Mouse (Mus musculus) kidney, embryonic 16.5 days (tissue): ENCODE data around the gene Farsa. TPM values are rescaled to one million over a fixed set of nuclear protein-coding genes. Genes with fewer than 3 reads are reported as not detected.

ENCODE experiments used
- ATAC-seq: fragments of 200-750 bp; cut with Nextera tagmentation; 2 replicates; pipeline ENCODE4 v1.8.0; 2017; ENCODE audit warnings: moderate TSS enrichment; ENCODE audit not compliant: low FRiP score, low TSS enrichment
- H3K27ac ChIP-seq: fragments of 300-500 bp; sonication (generic); 2 replicates; pipeline ENCODE4 v1.5.1; 2014; ENCODE audit warnings: low read length
- H3K27me3 ChIP-seq: fragments of 300-500 bp; sonication (generic); 2 replicates; pipeline ENCODE4 v1.6.1; 2014; ENCODE audit warnings: low read length, control low read depth, mixed read lengths; ENCODE audit not compliant: insufficient read depth
- H3K36me3 ChIP-seq: fragments of 300-500 bp; sonication (generic); 2 replicates; pipeline ENCODE4 v1.6.1; 2014; ENCODE audit warnings: low read length, control low read depth, mixed read lengths; ENCODE audit not compliant: insufficient read depth
- H3K4me1 ChIP-seq: fragments of 300-500 bp; sonication (generic); 2 replicates; pipeline ENCODE4 v1.6.1; 2014; ENCODE audit warnings: low read length, control low read depth, mixed read lengths; ENCODE audit not compliant: insufficient read depth
- H3K4me2 ChIP-seq: fragments of 300-500 bp; sonication (generic); replicated peaks from 2 replicates; pipeline ENCODE4 v1.6.1; 2014; ENCODE audit warnings: low read depth, low read length
- H3K4me3 ChIP-seq: fragments of 300-500 bp; sonication (generic); 2 replicates; pipeline ENCODE4 v1.5.1; 2014; ENCODE audit warnings: mild to moderate bottlenecking, low read length
- H3K9ac ChIP-seq: fragments of 300-500 bp; sonication (generic); replicated peaks from 2 replicates; pipeline ENCODE4 v1.6.1; 2014; ENCODE audit warnings: low read length
- H3K9me3 ChIP-seq: fragments of 300-500 bp; sonication (generic); 2 replicates; pipeline ENCODE4 v1.6.1; 2016; ENCODE audit warnings: low read length, control low read depth
- WGBS: fragments of 180-500 bp; shearing (Covaris S2); extraction: QIAGEN DNeasy Blood & Tissue Kit; methylation state at CpG from one replicate; pipeline ENCODE4 v1.1.7; 2014; 5-methylcytosine and 5-hydroxymethylcytosine counted together
- polyA plus RNA-seq: library from polyadenylated mRNA; unstranded; fragments of >200 nt; fragmentation: Nextera tagmentation; extraction: Ambion mirVana; gene quantifications from 2 replicates; pipeline ENCODE4 v1.2.1, GENCODE M21; 2015

Farsa gene
- polyA plus RNA-seq, 1 experiment from 2014 or later = 120 TPM

- Histone ChIP-seq H3K36me3 (peaks cover 26% of the 10 kb centered on the region), H3K4me1 (peaks cover 11% of the 10 kb centered on the region), H3K9ac (peak overlapping the region; percentile 72), H3K4me3 (peak overlapping the region; percentile 53), H3K27me3 (no peaks in the 10 kb centered on the region), H3K9me3 (no peaks in the 10 kb centered on the region), H3K4me2 (peak overlapping the region; percentile 98), H3K27ac (no peak overlapping the region)
- WGBS = 2% methylated on average over 51 of the region's 54 CpGs
- peak; percentile 76 for ATAC-seq
Observed at GRCm38 (mm10) chr8:84872309-84872965, 15.6 kb downstream of the Farsa start.

- Histone ChIP-seq H3K9me3 (no peaks in the 10 kb centered on the region), H3K4me3 (peak overlapping the region; percentile 53), H3K27me3 (no peaks in the 10 kb centered on the region), H3K4me2 (peak overlapping the region; percentile 98), H3K9ac (peak overlapping the region; percentile 72), H3K36me3 (peaks cover 20% of the 10 kb centered on the region), H3K4me1 (peaks cover 11% of the 10 kb centered on the region), H3K27ac (no peak overlapping the region)
- 69% methylated on average over 4 of the region's 4 CpGs for WGBS
- no peak for ATAC-seq
Observed at GRCm38 (mm10) chr8:84873016-84873415, 16.2 kb downstream of the Farsa start.

GRCm38 (mm10) chr8:84874339-84874738, 17.6 kb downstream of the Farsa start:
- Histone ChIP-seq H3K9me3 (no peaks in the 10 kb centered on the region), H3K4me2 (no peak overlapping the region), H3K4me3 (no peak overlapping the region), H3K27ac (no peak overlapping the region), H3K36me3 (peaks cover 8% of the 10 kb centered on the region; the same call in 1 of the 2 replicates), H3K27me3 (no peaks in the 10 kb centered on the region), H3K4me1 (peaks cover 11% of the 10 kb centered on the region), H3K9ac (no peak overlapping the region)
- ATAC-seq = no peak
- WGBS = 85% methylated on average over 3 of the region's 3 CpGs

- WGBS = 84% methylated on average over 3 of the region's 3 CpGs
- Histone ChIP-seq H3K4me3 (no peak overlapping the region), H3K27me3 (no peaks in the 10 kb centered on the region), H3K9ac (no peak overlapping the region), H3K4me2 (no peak overlapping the region), H3K9me3 (no peaks in the 10 kb centered on the region), H3K4me1 (peaks cover 4% of the 10 kb centered on the region), H3K36me3 (no peaks in the 10 kb centered on the region), H3K27ac (no peak overlapping the region)
- no peak for ATAC-seq
Observed at GRCm38 (mm10) chr8:84877297-84878035, 20.7 kb downstream of the Farsa start.

GRCm38 (mm10) chr8:84878915-84879314, 22.1 kb downstream of the Farsa start:
- H3K4me1 ChIP-seq = no peaks in the 10 kb centered on the region
- H3K9me3 ChIP-seq = no peaks in the 10 kb centered on the region
- no peak for ATAC-seq
- no peaks in the 10 kb centered on the region for H3K36me3 ChIP-seq
- H3K4me3 ChIP-seq = no peak overlapping the region
- H3K27me3 ChIP-seq = no peaks in the 10 kb centered on the region
- H3K4me2 ChIP-seq = no peak overlapping the region
- H3K9ac ChIP-seq = no peak overlapping the region
- 89% methylated on average over 1 of the region's 1 CpGs for WGBS
- no peak overlapping the region for H3K27ac ChIP-seq

- no peaks in the 10 kb centered on the region for H3K4me1 ChIP-seq
- no peak overlapping the region for H3K4me2 ChIP-seq
- H3K36me3 ChIP-seq = peaks cover 38% of the 10 kb centered on the region
- H3K9ac ChIP-seq = no peak overlapping the region
- no peak overlapping the region for H3K4me3 ChIP-seq
- H3K9me3 ChIP-seq = no peaks in the 10 kb centered on the region
- WGBS = 91% methylated on average over 4 of the region's 4 CpGs
- H3K27me3 ChIP-seq = no peaks in the 10 kb centered on the region
- H3K27ac ChIP-seq = no peak overlapping the region
- no peak for ATAC-seq
Observed at GRCm38 (mm10) chr8:84884728-84885127, 27.9 kb downstream of the Farsa start.

- WGBS = 97% methylated on average over 3 of the region's 3 CpGs
- H3K27me3 ChIP-seq = no peaks in the 10 kb centered on the region
- no peak overlapping the region for H3K4me2 ChIP-seq
- H3K4me3 ChIP-seq = no peak overlapping the region
- peaks cover 8% of the 10 kb centered on the region for H3K4me1 ChIP-seq
- no peak overlapping the region for H3K27ac ChIP-seq
- H3K9me3 ChIP-seq = no peaks in the 10 kb centered on the region
- no peak overlapping the region for H3K9ac ChIP-seq
- no peak for ATAC-seq
- H3K36me3 ChIP-seq = peaks cover 47% of the 10 kb centered on the region
Observed at GRCm38 (mm10) chr8:84888280-84888679, 31.5 kb downstream of the Farsa start.

- 100% methylated on average over 1 of the region's 1 CpGs for WGBS
- no peak overlapping the region for H3K4me2 ChIP-seq
- no peaks in the 10 kb centered on the region for H3K27me3 ChIP-seq
- no peak overlapping the region for H3K27ac ChIP-seq
- ATAC-seq = no peak
- peaks cover 47% of the 10 kb centered on the region for H3K36me3 ChIP-seq
- H3K4me1 ChIP-seq = peaks cover 11% of the 10 kb centered on the region
- H3K9ac ChIP-seq = no peak overlapping the region
- H3K4me3 ChIP-seq = no peak overlapping the region
- no peaks in the 10 kb centered on the region for H3K9me3 ChIP-seq
Observed at GRCm38 (mm10) chr8:84889141-84889540, 32.4 kb downstream of the Farsa start.

GRCm38 (mm10) chr8:84892993-84893708, 36.4 kb downstream of the Farsa start:
- H3K4me1 ChIP-seq = peaks cover 13% of the 10 kb centered on the region
- peak overlapping the region; percentile 69 for H3K27ac ChIP-seq
- peak overlapping the region; percentile 94 for H3K4me3 ChIP-seq
- peak overlapping the region; percentile 90 for H3K4me2 ChIP-seq
- WGBS = 8% methylated on average over 31 of the region's 31 CpGs
- peaks cover 22% of the 10 kb centered on the region for H3K36me3 ChIP-seq
- peak; percentile 57 for ATAC-seq
- H3K9ac ChIP-seq = peak overlapping the region; percentile 86
- H3K27me3 ChIP-seq = no peaks in the 10 kb centered on the region
- no peaks in the 10 kb centered on the region for H3K9me3 ChIP-seq
